Mouse (Mus musculus): ENCODE data around the gene Itga6. TPM values are rescaled to one million over a fixed set of nuclear protein-coding genes. Genes with fewer than 3 reads are reported as not detected.
"Not testable (repeated sequence)": the region's sequence is repeated elsewhere in the genome, so short reads cannot be mapped to it uniquely, and the experiment has no call there.

The Itga6 gene
- polyA plus RNA-seq, 1 experiment from 2014 or later: 21.1 TPM

GRCm38 (mm10) chr2:71714416-71714815, 31.0 kb upstream of the Itga6 start:
- no peak overlapping the region for H3K27ac ChIP-seq (ENCODE audit: low read depth, low read length)
- no peaks in the 10 kb centered on the region; the same call in 1 of the 2 replicates for H3K4me1 ChIP-seq (ENCODE audit: control insufficient read depth, insufficient read depth, low read depth, low read length)
- WGBS: 89% methylated on average over 5 of the region's 5 CpGs
- H3K9ac ChIP-seq (ENCODE audit: low read depth, low read length): no peak overlapping the region
- H3K36me3 ChIP-seq (ENCODE audit: control insufficient read depth, insufficient read depth, low read length): no peaks in the 10 kb centered on the region
- H3K4me3 ChIP-seq (ENCODE audit: low read length): no peak overlapping the region
- no peaks in the 10 kb centered on the region for H3K27me3 ChIP-seq (replicated peaks; ENCODE audit: control insufficient read depth, insufficient read depth, low read length)
- no peaks in the 10 kb centered on the region; the same call in 1 of the 2 replicates for H3K9me3 ChIP-seq (ENCODE audit: control insufficient read depth, low read length)
- H3K4me2 ChIP-seq (ENCODE audit: low read length): no peak overlapping the region
- no peak for ATAC-seq

GRCm38 (mm10) chr2:71719005-71719386, 26.4 kb upstream of the Itga6 start:
- Histone ChIP-seq H3K36me3 (ENCODE audit: control insufficient read depth, insufficient read depth, low read length) (no peaks in the 10 kb centered on the region), H3K4me3 (ENCODE audit: low read length) (no peak overlapping the region), H3K4me2 (ENCODE audit: low read length) (no peak overlapping the region), H3K9me3 (ENCODE audit: control insufficient read depth, low read length) (no peaks in the 10 kb centered on the region; the same call in 1 of the 2 replicates), H3K27ac (ENCODE audit: low read depth, low read length) (no peak overlapping the region; the same call in 1 of the 2 replicates), H3K9ac (ENCODE audit: low read depth, low read length) (no peak overlapping the region), H3K27me3 (replicated peaks; ENCODE audit: control insufficient read depth, insufficient read depth, low read length) (no peaks in the 10 kb centered on the region), H3K4me1 (ENCODE audit: control insufficient read depth, insufficient read depth, low read depth, low read length) (peaks cover 2% of the 10 kb centered on the region; the same call in 1 of the 2 replicates)
- 25% methylated on average over 9 of the region's 9 CpGs for WGBS
- ATAC-seq: no peak

DNA sequence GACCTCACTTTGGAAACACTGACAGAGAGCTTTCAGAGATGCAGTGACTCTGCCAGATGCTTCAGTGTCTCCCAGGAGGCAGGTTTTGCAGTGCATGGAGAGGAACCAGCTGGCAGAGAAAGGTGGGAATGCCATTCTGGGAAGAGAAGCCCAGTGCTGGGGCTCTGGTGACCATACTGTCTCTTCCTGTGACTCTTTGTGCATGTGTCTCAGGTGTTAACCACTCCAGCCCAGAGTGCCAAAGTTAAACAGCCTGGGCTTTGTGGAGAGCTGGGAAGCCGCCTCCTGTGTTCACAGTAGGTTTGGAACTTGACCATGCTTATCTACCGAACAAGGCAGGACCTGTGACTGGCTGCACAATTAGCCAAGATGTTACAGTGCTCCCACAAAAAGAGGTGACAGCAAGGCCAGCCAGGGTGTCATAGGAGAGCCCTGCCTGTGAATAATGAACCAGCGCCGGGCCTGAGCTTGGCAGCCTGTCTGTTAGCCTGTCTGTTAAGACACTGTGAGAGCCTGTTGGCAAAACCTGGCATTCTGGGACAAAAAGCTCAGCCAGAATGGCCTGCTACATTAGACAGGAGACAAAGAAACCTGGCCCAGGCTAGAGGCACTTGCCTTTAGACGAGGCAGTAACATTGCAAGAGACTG, 25.9 kb upstream of the Itga6 start:
- peak; percentile 94 for ATAC-seq
- H3K27ac ChIP-seq (ENCODE audit: low read depth, low read length): no peak overlapping the region; the same call in 1 of the 2 replicates
- WGBS: 36% methylated on average over 5 of the region's 5 CpGs

DNA sequence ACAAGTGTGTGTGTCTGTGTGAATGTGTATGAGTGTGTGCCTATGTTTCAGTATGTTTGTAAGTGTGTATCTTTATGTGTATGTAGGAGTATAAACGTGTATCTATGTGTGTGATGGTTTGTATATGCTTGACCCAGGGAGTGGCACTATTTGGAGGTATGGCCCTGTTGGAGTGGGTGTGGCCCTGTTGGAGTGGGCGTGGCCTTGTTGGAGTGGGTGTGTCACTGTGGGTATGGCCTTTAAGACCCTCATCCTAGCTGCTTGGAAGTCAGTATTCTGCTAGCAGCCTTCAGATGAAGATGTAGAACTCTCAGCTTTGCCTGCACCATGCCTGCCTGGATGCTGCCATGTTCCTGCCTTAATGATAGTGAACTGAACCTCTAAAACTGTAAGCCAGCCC, 24.9 kb upstream of the Itga6 start:
- H3K4me3 ChIP-seq (ENCODE audit: low read length): not testable (repeated sequence)

More for the DNA sequence above, 25.9 kb upstream of the Itga6 start:
- H3K27me3 ChIP-seq (replicated peaks; ENCODE audit: control insufficient read depth, insufficient read depth, low read length): no peaks in the 10 kb centered on the region
- H3K4me1 ChIP-seq (ENCODE audit: control insufficient read depth, insufficient read depth, low read depth, low read length): peaks cover 2% of the 10 kb centered on the region; the same call in 1 of the 2 replicates
- H3K4me3 ChIP-seq (ENCODE audit: low read length): no peak overlapping the region
- H3K36me3 ChIP-seq (ENCODE audit: control insufficient read depth, insufficient read depth, low read length): no peaks in the 10 kb centered on the region
- no peaks in the 10 kb centered on the region; the same call in 1 of the 2 replicates for H3K9me3 ChIP-seq (ENCODE audit: control insufficient read depth, low read length)
- no peak overlapping the region for H3K9ac ChIP-seq (ENCODE audit: low read depth, low read length)
- no peak overlapping the region for H3K4me2 ChIP-seq (ENCODE audit: low read length)

GRCm38 (mm10) chr2:71722913-71723312, 22.5 kb upstream of the Itga6 start:
- 86% methylated on average over 5 of the region's 5 CpGs for WGBS
- no peak for ATAC-seq

More for the DNA sequence above, 24.9 kb upstream of the Itga6 start:
- H3K27ac ChIP-seq (ENCODE audit: low read depth, low read length); H3K4me1 ChIP-seq (ENCODE audit: control insufficient read depth, insufficient read depth, low read depth, low read length); H3K27me3 ChIP-seq (replicated peaks; ENCODE audit: control insufficient read depth, insufficient read depth, low read length); H3K36me3 ChIP-seq (ENCODE audit: control insufficient read depth, insufficient read depth, low read length); H3K9ac ChIP-seq (ENCODE audit: low read depth, low read length); H3K4me2 ChIP-seq (ENCODE audit: low read length); ATAC-seq; H3K9me3 ChIP-seq (ENCODE audit: control insufficient read depth, low read length): not testable (repeated sequence)
- 75% methylated on average over 2 of the region's 2 CpGs for WGBS

GRCm38 (mm10) chr2:71723623-71724022, 21.8 kb upstream of the Itga6 start:
- no peak for ATAC-seq
- no peaks in the 10 kb centered on the region for H3K27me3 ChIP-seq (replicated peaks; ENCODE audit: control insufficient read depth, insufficient read depth, low read length)
- H3K4me3 ChIP-seq (ENCODE audit: low read length): no peak overlapping the region
- H3K4me2 ChIP-seq (ENCODE audit: low read length): no peak overlapping the region
- no peaks in the 10 kb centered on the region for H3K36me3 ChIP-seq (ENCODE audit: control insufficient read depth, insufficient read depth, low read length)
- H3K4me1 ChIP-seq (ENCODE audit: control insufficient read depth, insufficient read depth, low read depth, low read length): peaks cover 2% of the 10 kb centered on the region; the same call in 1 of the 2 replicates
- H3K9me3 ChIP-seq (ENCODE audit: control insufficient read depth, low read length): no peaks in the 10 kb centered on the region
- H3K9ac ChIP-seq (ENCODE audit: low read depth, low read length): no peak overlapping the region
- WGBS: 85% methylated on average over 3 of the region's 3 CpGs
- no peak overlapping the region for H3K27ac ChIP-seq (ENCODE audit: low read depth, low read length)

More at GRCm38 (mm10) chr2:71722913-71723312, 22.5 kb upstream of the Itga6 start:
- H3K27ac ChIP-seq (ENCODE audit: low read depth, low read length): no peak overlapping the region
- H3K36me3 ChIP-seq (ENCODE audit: control insufficient read depth, insufficient read depth, low read length): no peaks in the 10 kb centered on the region
- no peak overlapping the region for H3K4me3 ChIP-seq (ENCODE audit: low read length)
- H3K9me3 ChIP-seq (ENCODE audit: control insufficient read depth, low read length): no peaks in the 10 kb centered on the region
- no peak overlapping the region for H3K9ac ChIP-seq (ENCODE audit: low read depth, low read length)
- no peaks in the 10 kb centered on the region for H3K27me3 ChIP-seq (replicated peaks; ENCODE audit: control insufficient read depth, insufficient read depth, low read length)
- H3K4me1 ChIP-seq (ENCODE audit: control insufficient read depth, insufficient read depth, low read depth, low read length): peaks cover 2% of the 10 kb centered on the region; the same call in 1 of the 2 replicates
- no peak overlapping the region for H3K4me2 ChIP-seq (ENCODE audit: low read length)

DNA sequence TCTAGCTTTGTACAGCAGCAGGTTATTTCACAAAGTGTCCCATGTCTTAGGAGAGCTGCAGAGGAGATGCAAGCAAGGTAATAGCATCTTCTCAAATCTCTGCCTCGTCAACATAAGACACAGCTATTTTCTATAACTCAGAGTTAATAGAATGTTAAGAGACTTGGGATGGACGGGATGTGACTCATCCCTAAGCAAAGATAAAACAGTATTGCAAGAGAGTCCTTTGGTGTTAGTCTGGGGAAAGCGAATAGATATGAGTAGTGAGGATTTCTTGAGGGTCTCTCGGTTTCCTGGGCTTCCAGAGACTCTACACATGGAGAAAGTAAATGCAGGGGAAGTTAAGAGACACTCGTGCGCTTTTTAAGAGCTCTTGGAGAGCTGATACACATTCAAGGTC, 21.4 kb upstream of the Itga6 start:
- 82% methylated on average over 6 of the region's 6 CpGs for WGBS
- no peaks in the 10 kb centered on the region for H3K36me3 ChIP-seq (ENCODE audit: control insufficient read depth, insufficient read depth, low read length)
- no peak overlapping the region for H3K27ac ChIP-seq (ENCODE audit: low read depth, low read length)
- H3K9ac ChIP-seq (ENCODE audit: low read depth, low read length): no peak overlapping the region
- no peak for ATAC-seq
- H3K4me1 ChIP-seq (ENCODE audit: control insufficient read depth, insufficient read depth, low read depth, low read length): peaks cover 2% of the 10 kb centered on the region; the same call in 1 of the 2 replicates
- H3K4me2 ChIP-seq (ENCODE audit: low read length): no peak overlapping the region
- H3K4me3 ChIP-seq (ENCODE audit: low read length): no peak overlapping the region
- no peaks in the 10 kb centered on the region for H3K9me3 ChIP-seq (ENCODE audit: control insufficient read depth, low read length)
- H3K27me3 ChIP-seq (replicated peaks; ENCODE audit: control insufficient read depth, insufficient read depth, low read length): no peaks in the 10 kb centered on the region

- H3K27me3 ChIP-seq (replicated peaks; ENCODE audit: control insufficient read depth, insufficient read depth, low read length): no peaks in the 10 kb centered on the region
- no peaks in the 10 kb centered on the region for H3K36me3 ChIP-seq (ENCODE audit: control insufficient read depth, insufficient read depth, low read length)
- H3K4me3 ChIP-seq (ENCODE audit: low read length): no peak overlapping the region
- 86% methylated on average over 1 of the region's 1 CpGs for WGBS
- no peak overlapping the region for H3K4me2 ChIP-seq (ENCODE audit: low read length)
- H3K9me3 ChIP-seq (ENCODE audit: control insufficient read depth, low read length): no peaks in the 10 kb centered on the region
- H3K4me1 ChIP-seq (ENCODE audit: control insufficient read depth, insufficient read depth, low read depth, low read length): no peaks in the 10 kb centered on the region
- H3K27ac ChIP-seq (ENCODE audit: low read depth, low read length): no peak overlapping the region
- no peak for ATAC-seq
- H3K9ac ChIP-seq (ENCODE audit: low read depth, low read length): no peak overlapping the region
Measured at GRCm38 (mm10) chr2:71725446-71725845, 20.0 kb upstream of the Itga6 start.

- H3K4me1 ChIP-seq (ENCODE audit: control insufficient read depth, insufficient read depth, low read depth, low read length): no peaks in the 10 kb centered on the region
- H3K9me3 ChIP-seq (ENCODE audit: control insufficient read depth, low read length): no peaks in the 10 kb centered on the region
- H3K4me2 ChIP-seq (ENCODE audit: low read length): no peak overlapping the region
- WGBS: 94% methylated on average over 7 of the region's 7 CpGs
- no peak for ATAC-seq
- no peak overlapping the region for H3K9ac ChIP-seq (ENCODE audit: low read depth, low read length)
- H3K27ac ChIP-seq (ENCODE audit: low read depth, low read length): no peak overlapping the region
- no peaks in the 10 kb centered on the region for H3K27me3 ChIP-seq (replicated peaks; ENCODE audit: control insufficient read depth, insufficient read depth, low read length)
- no peaks in the 10 kb centered on the region for H3K36me3 ChIP-seq (ENCODE audit: control insufficient read depth, insufficient read depth, low read length)
- no peak overlapping the region for H3K4me3 ChIP-seq (ENCODE audit: low read length)
Measured at GRCm38 (mm10) chr2:71726883-71727676, 18.3 kb upstream of the Itga6 start.

Data from hindbrain, embryonic 16.5 days (tissue).